Mouse (Mus musculus) megakaryocyte progenitor cell, adult 5-6 weeks (primary cell): ENCODE measurements around the gene Gm13290. TPM values are rescaled to one million over a fixed set of nuclear protein-coding genes. Genes with fewer than 3 reads are reported as not detected.
"Not testable (repeated sequence)": the region's sequence is repeated elsewhere in the genome, so short reads cannot be mapped to it uniquely, and the experiment has no call there.

ENCODE experiments used
- ATAC-seq: replicated peaks from 2 replicates; pipeline ENCODE4 v1.8.0; 2016; ENCODE audit warnings: mild to moderate bottlenecking, moderate TSS enrichment, inconsistent platforms; ENCODE audit not compliant: poor library complexity
- total RNA-seq, 2 experiments: library from RNA; stranded (forward) in 1 of 2; stranded (reverse) in 1 of 2; fragments of 157-497, 149-512 nt in 1 of 2; fragments of 200-1000 nt in 1 of 2; gene quantifications; 2 replicates each; pipeline versions ENCODE4 v1.2.3 to v1.2.4; 2015 to 2017

The Gm13290 gene
- total RNA-seq, 2 experiments from 2014 or later: not detected

GRCm38 (mm10) chr4:88780320-88780719 is 6.7 kb downstream of the Gm13290 start:
- ATAC-seq: not testable (repeated sequence)

- ATAC-seq: not testable (repeated sequence)
Measured at GRCm38 (mm10) chr4:88781831-88782230, 8.2 kb downstream of the Gm13290 start, which contains the start of gene Ifnz. Gene Ifnz, plus strand, starts transcription at chr4:88782131.

GRCm38 (mm10) chr4:88782335-88782734 is 8.7 kb downstream of the Gm13290 start:
- not testable (repeated sequence) for ATAC-seq

- ATAC-seq: not testable (repeated sequence)
Measured at GRCm38 (mm10) chr4:88785409-88785808, 11.8 kb downstream of the Gm13290 start, which contains the start of gene Gm13276. Gene Gm13276, plus strand, starts transcription at chr4:88785709.

- not testable (repeated sequence) for ATAC-seq
Measured at GRCm38 (mm10) chr4:88788402-88788801, 14.8 kb downstream of the Gm13290 start, which contains the start of gene Gm13277. Gene Gm13277, plus strand, starts transcription at chr4:88788632.

GRCm38 (mm10) chr4:88791250-88791649 is 17.6 kb downstream of the Gm13290 start, which contains the start of gene Gm13278:
Gene Gm13278, plus strand, starts transcription at chr4:88791550.
- ATAC-seq: not testable (repeated sequence)

GRCm38 (mm10) chr4:88793936-88794675 is 20.5 kb downstream of the Gm13290 start, which contains the start of gene Gm13275:
Gene Gm13275, plus strand, starts transcription at chr4:88794487.
- not testable (repeated sequence) for ATAC-seq

GRCm38 (mm10) chr4:88797097-88797496 is 23.5 kb downstream of the Gm13290 start, which contains the start of gene Gm13279:
Gene Gm13279, plus strand, starts transcription at chr4:88797397.
- not testable (repeated sequence) for ATAC-seq

GRCm38 (mm10) chr4:88799365-88799764 is 25.7 kb downstream of the Gm13290 start, which contains the start of gene Gm13285:
Gene Gm13285, plus strand, starts transcription at chr4:88799665.
- ATAC-seq: not testable (repeated sequence)

GRCm38 (mm10) chr4:88802954-88803353 is 29.3 kb downstream of the Gm13290 start, which contains the start of gene Gm13287:
Gene Gm13287, plus strand, starts transcription at chr4:88803254.
- ATAC-seq: not testable (repeated sequence)

GRCm38 (mm10) chr4:88805231-88805630 is 31.6 kb downstream of the Gm13290 start, which contains the start of gene Gm13288:
Gene Gm13288, plus strand, starts transcription at chr4:88805531.
- ATAC-seq: not testable (repeated sequence)

- ATAC-seq: not testable (repeated sequence)
Measured at GRCm38 (mm10) chr4:88805761-88806160, 32.1 kb downstream of the Gm13290 start.

- ATAC-seq: no peak
Measured at GRCm38 (mm10) chr4:88815928-88816327, 42.3 kb downstream of the Gm13290 start, which contains the start of gene Ifna7. Gene Ifna7, plus strand, starts transcription at chr4:88816228.

- ATAC-seq: no peak
Measured at GRCm38 (mm10) chr4:88819659-88820058, 46.0 kb downstream of the Gm13290 start, which contains the start of gene Ifna11. Gene Ifna11, plus strand, starts transcription at chr4:88819959.

GRCm38 (mm10) chr4:88822995-88823394 is 49.4 kb downstream of the Gm13290 start:
- ATAC-seq: peak; percentile 66

Other genes starting within 250 kb of the Gm13290 start
Only the 30 nearest of the 31 such genes appear.
- not detected in 2 replicates for gene Ifna14, start 202.0 kb upstream of the Gm13290 start, total RNA-seq (2015)
- gene Ifna14, start 202.0 kb upstream of the Gm13290 start, total RNA-seq (2017): not detected in 2 replicates
- gene Ifna9, start 181.4 kb upstream of the Gm13290 start, total RNA-seq (2015): not detected in 2 replicates
- gene Ifna9, start 181.4 kb upstream of the Gm13290 start, total RNA-seq (2017): not detected in 2 replicates
- not detected in 2 replicates for gene Ifna12, start 170.5 kb upstream of the Gm13290 start, total RNA-seq (2015)
- not detected in 2 replicates for gene Ifna12, start 170.5 kb upstream of the Gm13290 start, total RNA-seq (2017)
- gene C87499, start 139.4 kb upstream of the Gm13290 start, total RNA-seq (2015): not detected in 2 replicates
- not detected in 2 replicates for gene C87499, start 139.4 kb upstream of the Gm13290 start, total RNA-seq (2017)
- gene Ifna13, start 129.4 kb upstream of the Gm13290 start, total RNA-seq (2015): not detected in 2 replicates
- gene Ifna13, start 129.4 kb upstream of the Gm13290 start, total RNA-seq (2017): 0.20 and 0.29 TPM in 2 replicates
- gene Ifna16, start 96.9 kb upstream of the Gm13290 start, total RNA-seq (2015): not detected in 2 replicates
- not detected in 2 replicates for gene Ifna16, start 96.9 kb upstream of the Gm13290 start, total RNA-seq (2017)
- not detected in 2 replicates for gene Ifna2, start 89.9 kb upstream of the Gm13290 start, total RNA-seq (2015)
- not detected in 2 replicates for gene Ifna2, start 89.9 kb upstream of the Gm13290 start, total RNA-seq (2017)
- not detected in 2 replicates for gene Ifnab, start 82.5 kb upstream of the Gm13290 start, total RNA-seq (2015)
- not detected in 2 replicates for gene Ifnab, start 82.5 kb upstream of the Gm13290 start, total RNA-seq (2017)
- gene Gm26566, start 52.0 kb upstream of the Gm13290 start, total RNA-seq (2015): 0.56 TPM in 1 of 2 replicates, not detected in the other
- gene Gm26566, start 52.0 kb upstream of the Gm13290 start, total RNA-seq (2017): 1.2 and 1.5 TPM in 2 replicates
- gene Klhl9, start 51.4 kb upstream of the Gm13290 start, total RNA-seq (2015): 48.8 and 49.8 TPM in 2 replicates
- gene Klhl9, start 51.4 kb upstream of the Gm13290 start, total RNA-seq (2017): 70.2 and 85.6 TPM in 2 replicates
- gene Gm13271, start 19.0 kb upstream of the Gm13290 start, total RNA-seq (2015): not detected in 2 replicates
- gene Gm13271, start 19.0 kb upstream of the Gm13290 start, total RNA-seq (2017): not detected in 2 replicates
- gene Gm13283, start 13.7 kb upstream of the Gm13290 start, total RNA-seq (2015): not detected in 2 replicates
- 0.67 and 0.68 TPM in 2 replicates for gene Gm13283, start 13.7 kb upstream of the Gm13290 start, total RNA-seq (2017)
- gene Gm13289, start 3.1 kb downstream of the Gm13290 start, total RNA-seq (2015): not detected in 2 replicates
- not detected in 2 replicates for gene Gm13289, start 3.1 kb downstream of the Gm13290 start, total RNA-seq (2017)
- 0.49 TPM in 1 of 2 replicates, not detected in the other for gene Gm13272, start 6.0 kb downstream of the Gm13290 start, total RNA-seq (2015)
- gene Gm13272, start 6.0 kb downstream of the Gm13290 start, total RNA-seq (2017): not detected in 2 replicates
- gene Ifnz, start 8.3 kb downstream of the Gm13290 start, total RNA-seq (2015): 0.25 TPM in 1 of 2 replicates, not detected in the other
- gene Ifnz, start 8.3 kb downstream of the Gm13290 start, total RNA-seq (2017): not detected in 2 replicates
- gene Gm13276, start 11.9 kb downstream of the Gm13290 start, total RNA-seq (2015): not detected in 2 replicates
- gene Gm13276, start 11.9 kb downstream of the Gm13290 start, total RNA-seq (2017): not detected in 2 replicates
- not detected in 2 replicates for gene Gm13277, start 14.8 kb downstream of the Gm13290 start, total RNA-seq (2015)
- gene Gm13277, start 14.8 kb downstream of the Gm13290 start, total RNA-seq (2017): not detected in 2 replicates
- not detected in 2 replicates for gene Gm13278, start 17.7 kb downstream of the Gm13290 start, total RNA-seq (2015)
- not detected in 2 replicates for gene Gm13278, start 17.7 kb downstream of the Gm13290 start, total RNA-seq (2017)
- not detected in 2 replicates for gene Gm13275, start 20.7 kb downstream of the Gm13290 start, total RNA-seq (2015)
- not detected in 2 replicates for gene Gm13275, start 20.7 kb downstream of the Gm13290 start, total RNA-seq (2017)
- gene Gm13279, start 23.6 kb downstream of the Gm13290 start, total RNA-seq (2015): not detected in 2 replicates
- gene Gm13279, start 23.6 kb downstream of the Gm13290 start, total RNA-seq (2017): not detected in 2 replicates
- not detected in 2 replicates for gene Gm13285, start 25.8 kb downstream of the Gm13290 start, total RNA-seq (2015)
- gene Gm13285, start 25.8 kb downstream of the Gm13290 start, total RNA-seq (2017): not detected in 2 replicates
- not detected in 2 replicates for gene Gm13287, start 29.4 kb downstream of the Gm13290 start, total RNA-seq (2015)
- not detected in 2 replicates for gene Gm13287, start 29.4 kb downstream of the Gm13290 start, total RNA-seq (2017)
- 0.07 TPM in 1 of 2 replicates, not detected in the other for gene Gm13288, start 31.7 kb downstream of the Gm13290 start, total RNA-seq (2015)
- gene Gm13288, start 31.7 kb downstream of the Gm13290 start, total RNA-seq (2017): 0.07 and 0.12 TPM in 2 replicates
- gene Ifna7, start 42.4 kb downstream of the Gm13290 start, total RNA-seq (2015): not detected in 2 replicates
- gene Ifna7, start 42.4 kb downstream of the Gm13290 start, total RNA-seq (2017): not detected in 2 replicates
- gene Ifna11, start 46.1 kb downstream of the Gm13290 start, total RNA-seq (2015): not detected in 2 replicates
- not detected in 2 replicates for gene Ifna11, start 46.1 kb downstream of the Gm13290 start, total RNA-seq (2017)
- not detected in 2 replicates for gene Ifna6, start 53.6 kb downstream of the Gm13290 start, total RNA-seq (2015)
- not detected in 2 replicates for gene Ifna6, start 53.6 kb downstream of the Gm13290 start, total RNA-seq (2017)
- not detected in 2 replicates for gene Ifna5, start 61.7 kb downstream of the Gm13290 start, total RNA-seq (2015)
- gene Ifna5, start 61.7 kb downstream of the Gm13290 start, total RNA-seq (2017): not detected in 2 replicates
- not detected in 2 replicates for gene Ifna4, start 68.0 kb downstream of the Gm13290 start, total RNA-seq (2015)
- not detected in 2 replicates for gene Ifna4, start 68.0 kb downstream of the Gm13290 start, total RNA-seq (2017)
- not detected in 2 replicates for gene Ifna1, start 76.3 kb downstream of the Gm13290 start, total RNA-seq (2015)
- not detected in 2 replicates for gene Ifna1, start 76.3 kb downstream of the Gm13290 start, total RNA-seq (2017)
- gene Ifne, start 106.4 kb downstream of the Gm13290 start, total RNA-seq (2015): not detected in 2 replicates
- gene Ifne, start 106.4 kb downstream of the Gm13290 start, total RNA-seq (2017): not detected in 2 replicates